Mouse (Mus musculus): ENCODE data around the gene Ebf1. TPM values are rescaled to one million over a fixed set of nuclear protein-coding genes. Genes with fewer than 3 reads are reported as not detected.

Gene Ebf1
- total RNA-seq, 2 experiments from 2014 or later = 2.9 to 6.1 TPM

GRCm38 (mm10) chr11:44689571-44690264 lies 72.6 kb downstream of the Ebf1 start:
- DNase-seq (ENCODE audit: low spot score in 2 of 2) = no peak
- intact Hi-C loops (cut with DNase I) = no loop called here

GRCm38 (mm10) chr11:44690265-44690572 lies 73.1 kb downstream of the Ebf1 start:
- intact Hi-C loops (cut with DNase I) = no loop called here
- DNase-seq (ENCODE audit: low spot score in 2 of 2) = no peak

GRCm38 (mm10) chr11:44695416-44695815 lies 78.3 kb downstream of the Ebf1 start:
- intact Hi-C loops (cut with DNase I) = no loop called here
- no peak for DNase-seq (ENCODE audit: low spot score in 2 of 2)

GRCm38 (mm10) chr11:44696539-44697201 lies 79.6 kb downstream of the Ebf1 start:
- no peak for DNase-seq (ENCODE audit: low spot score in 2 of 2)
- intact Hi-C loops (cut with DNase I) = no loop called here

- no peak for DNase-seq (ENCODE audit: low spot score in 2 of 2)
- intact Hi-C loops (cut with DNase I) = no loop called here
These were observed 83.1 kb downstream of the Ebf1 start for GRCm38 (mm10) chr11:44700181-44700580.

- intact Hi-C loops (cut with DNase I) = no loop called here
- no peak for DNase-seq (ENCODE audit: low spot score in 2 of 2)
These were observed 84.2 kb downstream of the Ebf1 start for GRCm38 (mm10) chr11:44701221-44701810.

- intact Hi-C loops (cut with DNase I) = no loop called here
- DNase-seq (ENCODE audit: low spot score in 2 of 2) = no peak
These were observed 84.7 kb downstream of the Ebf1 start for GRCm38 (mm10) chr11:44701864-44702263.

GRCm38 (mm10) chr11:44702716-44703486 lies 85.8 kb downstream of the Ebf1 start:
- intact Hi-C loops (cut with DNase I) = no loop called here

GRCm38 (mm10) chr11:44703951-44704350 lies 86.8 kb downstream of the Ebf1 start:
- no peak for DNase-seq (ENCODE audit: low spot score in 2 of 2)
- intact Hi-C loops (cut with DNase I) = no loop called here

More at GRCm38 (mm10) chr11:44702716-44703486, 85.8 kb downstream of the Ebf1 start:
- DNase-seq (ENCODE audit: low spot score in 2 of 2) = no peak

GRCm38 (mm10) chr11:44705811-44706210 lies 88.7 kb downstream of the Ebf1 start:
- intact Hi-C loops (cut with DNase I) = no loop called here
- no peak for DNase-seq (ENCODE audit: low spot score in 2 of 2)

- no peak for DNase-seq (ENCODE audit: low spot score in 2 of 2)
- intact Hi-C loops (cut with DNase I) = no loop called here
These were observed 89.3 kb downstream of the Ebf1 start for GRCm38 (mm10) chr11:44706386-44706785.

- intact Hi-C loops (cut with DNase I) = no loop called here
- DNase-seq (ENCODE audit: low spot score in 2 of 2) = no peak
These were observed 90.5 kb downstream of the Ebf1 start for GRCm38 (mm10) chr11:44707381-44708289.

- intact Hi-C loops (cut with DNase I) = no loop called here
- DNase-seq (ENCODE audit: low spot score in 2 of 2) = no peak
These were observed 91.2 kb downstream of the Ebf1 start for GRCm38 (mm10) chr11:44708290-44708685.

- intact Hi-C loops (cut with DNase I) = no loop called here
These were observed 92.0 kb downstream of the Ebf1 start for GRCm38 (mm10) chr11:44709073-44709618.

GRCm38 (mm10) chr11:44709869-44710460 lies 92.8 kb downstream of the Ebf1 start:
- DNase-seq (ENCODE audit: low spot score in 2 of 2) = no peak
- intact Hi-C loops (cut with DNase I) = no loop called here

More at GRCm38 (mm10) chr11:44709073-44709618, 92.0 kb downstream of the Ebf1 start:
- DNase-seq (ENCODE audit: low spot score in 2 of 2) = no peak

GRCm38 (mm10) chr11:44710861-44711260 lies 93.7 kb downstream of the Ebf1 start:
- intact Hi-C loops (cut with DNase I) = no loop called here
- no peak for DNase-seq (ENCODE audit: low spot score in 2 of 2)

GRCm38 (mm10) chr11:44714188-44714587 lies 97.1 kb downstream of the Ebf1 start:
- no peak for DNase-seq (ENCODE audit: low spot score in 2 of 2)
- intact Hi-C loops (cut with DNase I) = no loop called here

- intact Hi-C loops (cut with DNase I) = no loop called here
- DNase-seq (ENCODE audit: low spot score in 2 of 2) = no peak
These were observed 98.7 kb downstream of the Ebf1 start for GRCm38 (mm10) chr11:44715776-44716175.

GRCm38 (mm10) chr11:44716928-44717327 lies 99.8 kb downstream of the Ebf1 start:
- DNase-seq (ENCODE audit: low spot score in 2 of 2) = no peak
- intact Hi-C loops (cut with DNase I) = no loop called here
